Mouse (Mus musculus) olfactory bulb, adult 2 months (tissue): ENCODE data around the gene Plekhg6. TPM values are rescaled to one million over a fixed set of nuclear protein-coding genes. Genes with fewer than 3 reads are reported as not detected.

ENCODE experiments used
- H3K27ac ChIP-seq: fragments of 200-500 bp; 2 replicates; pipeline ENCODE4 v1.5.1; 2012; ENCODE audit warnings: low read depth, low read length; ENCODE audit not compliant: insufficient read depth
- H3K4me1 ChIP-seq: fragments of 200-500 bp; 2 replicates; pipeline ENCODE4 v1.6.1; 2012; ENCODE audit warnings: low read length; ENCODE audit not compliant: control insufficient read depth, insufficient read depth
- H3K4me3 ChIP-seq: fragments of 200-500 bp; 2 replicates; pipeline ENCODE4 v1.5.1; 2012; ENCODE audit warnings: mild to moderate bottlenecking, low read depth, low read length, moderate library complexity; ENCODE audit not compliant: insufficient read depth
- CTCF ChIP-seq: fragments of 200-500 bp; IDR thresholded peaks from 2 replicates; pipeline ENCODE4 v1.5.1; 2012; ENCODE audit warnings: low read depth, mild to moderate bottlenecking, low read length, moderate library complexity; ENCODE audit not compliant: insufficient read depth
- POLR2A ChIP-seq: fragments of 200-500 bp; IDR thresholded peaks from 2 replicates; pipeline ENCODE4 v1.6.1; 2012; ENCODE audit warnings: mild to moderate bottlenecking, low read depth, low read length, moderate library complexity; ENCODE audit not compliant: insufficient read depth
- WGBS: fragments of 180-500 bp; shearing (Covaris S2); methylation state at CpG from one replicate; pipeline ENCODE4 v1.1.7; 2018; 5-methylcytosine and 5-hydroxymethylcytosine counted together
- polyA plus RNA-seq: library from polyadenylated mRNA; stranded (reverse); fragments of >200 nt; gene quantifications from 2 replicates; pipeline ENCODE4 v1.2.4, GENCODE M21; 2012; ENCODE audit warnings: low replicate concordance; ENCODE audit not compliant: missing spikeins, insufficient read depth, insufficient read length

The Plekhg6 gene
- polyA plus RNA-seq, 1 experiment = not detected

DNA sequence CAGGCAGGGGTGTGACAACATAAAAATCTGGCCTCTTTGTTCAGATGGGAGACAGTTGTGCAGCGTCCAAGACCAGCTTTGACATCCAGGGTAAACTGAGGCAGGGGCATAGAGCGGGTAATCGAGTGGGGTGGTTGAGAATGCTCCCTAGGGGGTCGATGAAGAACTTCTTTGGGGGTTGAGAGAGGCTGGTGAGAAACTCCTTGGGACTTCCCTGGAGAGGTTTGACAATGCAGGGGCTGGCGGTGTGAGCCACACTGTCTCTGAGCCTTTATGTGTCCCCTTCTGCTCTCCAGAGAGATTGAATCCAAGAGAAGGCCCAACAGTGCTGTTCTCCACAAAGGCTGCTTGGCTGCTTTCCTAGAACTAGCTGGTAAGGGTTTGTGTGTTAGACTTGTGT, 9.3 kb upstream of the Plekhg6 start:
- 80% methylated on average over 5 of the region's 5 CpGs for WGBS
- TF ChIP-seq CTCF = no peak
- TF ChIP-seq POLR2A = no peak
- Histone ChIP-seq H3K27ac (no peak overlapping the region), H3K4me1 (no peaks in the 10 kb centered on the region), H3K4me3 (no peak overlapping the region)

DNA sequence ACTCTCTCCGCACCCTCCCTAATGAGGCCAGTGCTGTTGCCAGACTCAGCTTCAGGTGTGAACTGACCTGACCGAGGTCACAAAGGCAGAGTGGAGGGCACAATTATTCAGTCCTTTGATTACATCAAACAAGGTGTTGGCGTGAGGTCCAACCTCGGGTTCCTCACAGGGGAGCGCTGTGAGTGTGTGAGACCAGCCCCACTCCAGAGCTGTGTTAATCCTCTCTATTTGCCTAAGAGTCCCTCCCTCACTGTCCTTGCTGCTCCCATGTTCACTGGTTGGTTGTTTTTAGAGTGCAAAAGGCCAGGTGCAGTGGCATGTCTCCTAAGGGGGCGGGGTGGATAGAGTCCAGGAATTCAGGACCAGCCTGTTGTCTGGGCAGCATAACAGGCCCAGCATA, 5.5 kb upstream of the Plekhg6 start:
- H3K27ac ChIP-seq = no peak overlapping the region
- no peak overlapping the region for H3K4me3 ChIP-seq
- TF ChIP-seq CTCF (no peak), POLR2A (no peak)
- H3K4me1 ChIP-seq = no peaks in the 10 kb centered on the region
- 87% methylated on average over 6 of the region's 6 CpGs for WGBS

DNA sequence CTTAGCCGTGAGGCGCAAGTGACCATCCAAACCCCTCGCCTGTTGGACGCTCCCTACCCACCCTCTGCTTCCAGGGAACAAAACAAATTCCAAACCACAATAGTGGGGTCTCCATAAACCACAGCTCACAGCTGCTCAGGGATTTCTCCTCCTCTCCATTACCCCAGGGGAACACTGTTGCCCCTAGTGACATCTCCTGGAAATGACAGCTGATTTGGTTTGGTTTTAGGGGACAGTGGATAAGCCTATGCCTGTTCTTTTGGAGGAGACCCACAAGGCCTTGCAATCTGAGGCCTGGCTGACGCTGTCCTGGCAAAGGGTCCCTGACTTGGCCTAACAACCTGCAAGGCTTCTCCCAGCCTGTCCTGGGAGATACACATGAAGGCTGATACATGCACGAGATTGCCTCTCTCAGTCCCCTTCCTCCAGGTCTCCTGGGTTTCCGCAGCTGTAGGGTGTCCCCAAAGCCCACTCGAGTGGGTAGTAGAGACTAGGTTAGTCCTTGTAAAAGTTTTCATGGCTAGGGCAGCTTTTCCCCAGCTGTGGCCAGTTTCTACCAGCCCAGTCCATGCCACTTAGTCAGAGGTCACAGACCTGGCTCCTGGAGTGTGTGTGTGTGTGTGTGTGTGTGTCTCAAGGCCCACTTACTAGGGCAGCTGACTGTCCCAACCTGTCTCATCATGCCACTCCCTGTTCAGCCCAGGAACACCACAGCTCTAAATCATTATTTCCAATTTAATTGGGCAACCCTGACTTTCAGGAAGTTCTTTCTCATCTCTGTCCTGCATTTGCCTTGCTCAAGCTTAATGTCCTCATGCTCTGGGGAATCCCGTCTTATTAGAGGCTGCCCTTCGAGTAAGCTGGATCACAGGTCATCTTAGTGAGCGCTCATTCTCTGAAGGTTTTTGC, 4.7 kb upstream of the Plekhg6 start:
- no peak overlapping the region for H3K27ac ChIP-seq
- peaks cover 8% of the 10 kb centered on the region for H3K4me1 ChIP-seq
- 76% methylated on average over 11 of the region's 11 CpGs for WGBS
- no peak overlapping the region for H3K4me3 ChIP-seq
- no peak for TF ChIP-seq POLR2A
- no peak for TF ChIP-seq CTCF

DNA sequence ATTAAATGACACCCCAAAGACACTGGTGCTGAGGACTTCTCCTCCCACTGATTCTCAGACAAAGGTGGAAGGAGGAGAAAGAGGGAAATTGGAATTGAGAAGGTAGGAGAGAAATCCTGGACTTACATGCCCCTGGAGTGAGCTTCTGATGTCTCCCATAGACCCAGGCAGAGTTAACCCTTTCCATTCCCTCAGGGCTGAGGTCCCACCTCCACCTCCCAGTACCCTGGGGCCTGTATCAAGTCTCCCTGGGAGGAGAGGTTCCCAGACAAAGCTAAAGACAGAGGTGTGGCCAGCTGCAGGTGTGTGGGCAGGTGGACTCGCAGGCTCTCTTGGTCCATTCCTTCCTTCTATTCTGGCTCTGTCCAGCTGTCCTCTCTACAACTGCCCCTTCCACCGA, 1.4 kb upstream of the Plekhg6 start:
- Histone ChIP-seq H3K4me3 (no peak overlapping the region), H3K4me1 (peaks cover 19% of the 10 kb centered on the region), H3K27ac (no peak overlapping the region)
- TF ChIP-seq POLR2A (no peak), CTCF (no peak)
- 70% methylated on average over 2 of the region's 2 CpGs for WGBS

DNA sequence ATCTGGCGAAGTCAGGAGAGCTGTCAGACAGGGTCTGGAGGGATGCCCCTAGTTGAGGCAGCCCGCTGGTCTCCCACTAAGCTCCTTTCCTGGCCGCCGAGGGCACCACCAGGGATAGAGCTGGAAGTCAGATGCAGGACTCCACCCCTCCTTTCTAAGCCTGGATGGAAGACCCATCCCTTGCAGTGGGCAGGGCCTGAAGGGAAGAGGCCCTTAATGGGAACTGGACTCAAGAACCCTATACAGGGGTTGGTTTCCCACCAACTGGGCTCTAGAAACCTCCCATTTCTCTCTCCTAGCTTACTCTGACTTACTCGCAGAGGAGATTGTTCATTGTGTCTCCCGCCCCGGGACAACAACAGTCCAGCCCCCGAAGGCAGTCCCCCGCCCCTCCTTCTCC, 812 bp downstream of the Plekhg6 start:
- H3K4me1 ChIP-seq = peaks cover 19% of the 10 kb centered on the region
- WGBS = 16% methylated on average over 9 of the region's 9 CpGs
- TF ChIP-seq POLR2A (no peak), CTCF (no peak)
- H3K27ac ChIP-seq = no peak overlapping the region
- H3K4me3 ChIP-seq = no peak overlapping the region

DNA sequence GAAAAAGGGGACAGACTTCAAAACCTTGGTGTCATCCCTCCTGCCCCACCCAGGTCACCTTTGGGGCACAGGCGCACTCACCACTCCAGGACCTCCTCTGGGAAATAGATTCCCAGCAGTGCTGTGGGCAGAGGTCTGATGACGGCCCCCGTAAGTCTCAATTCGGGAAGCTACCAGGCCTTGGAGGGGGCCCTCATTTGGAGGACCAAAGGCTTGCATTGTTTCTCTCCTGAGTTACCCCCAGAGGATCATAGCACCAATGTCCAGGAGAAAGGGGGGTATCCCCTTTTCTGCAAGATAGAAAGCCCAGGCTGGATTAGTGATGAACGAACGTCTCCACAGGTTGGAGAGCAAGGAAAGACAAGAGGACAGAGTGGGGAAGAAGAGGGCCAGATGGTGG, 2.0 kb downstream of the Plekhg6 start:
- no peak overlapping the region for H3K4me3 ChIP-seq
- 53% methylated on average over 6 of the region's 6 CpGs for WGBS
- TF ChIP-seq POLR2A = no peak
- TF ChIP-seq CTCF = no peak
- H3K27ac ChIP-seq = no peak overlapping the region
- peaks cover 19% of the 10 kb centered on the region for H3K4me1 ChIP-seq

DNA sequence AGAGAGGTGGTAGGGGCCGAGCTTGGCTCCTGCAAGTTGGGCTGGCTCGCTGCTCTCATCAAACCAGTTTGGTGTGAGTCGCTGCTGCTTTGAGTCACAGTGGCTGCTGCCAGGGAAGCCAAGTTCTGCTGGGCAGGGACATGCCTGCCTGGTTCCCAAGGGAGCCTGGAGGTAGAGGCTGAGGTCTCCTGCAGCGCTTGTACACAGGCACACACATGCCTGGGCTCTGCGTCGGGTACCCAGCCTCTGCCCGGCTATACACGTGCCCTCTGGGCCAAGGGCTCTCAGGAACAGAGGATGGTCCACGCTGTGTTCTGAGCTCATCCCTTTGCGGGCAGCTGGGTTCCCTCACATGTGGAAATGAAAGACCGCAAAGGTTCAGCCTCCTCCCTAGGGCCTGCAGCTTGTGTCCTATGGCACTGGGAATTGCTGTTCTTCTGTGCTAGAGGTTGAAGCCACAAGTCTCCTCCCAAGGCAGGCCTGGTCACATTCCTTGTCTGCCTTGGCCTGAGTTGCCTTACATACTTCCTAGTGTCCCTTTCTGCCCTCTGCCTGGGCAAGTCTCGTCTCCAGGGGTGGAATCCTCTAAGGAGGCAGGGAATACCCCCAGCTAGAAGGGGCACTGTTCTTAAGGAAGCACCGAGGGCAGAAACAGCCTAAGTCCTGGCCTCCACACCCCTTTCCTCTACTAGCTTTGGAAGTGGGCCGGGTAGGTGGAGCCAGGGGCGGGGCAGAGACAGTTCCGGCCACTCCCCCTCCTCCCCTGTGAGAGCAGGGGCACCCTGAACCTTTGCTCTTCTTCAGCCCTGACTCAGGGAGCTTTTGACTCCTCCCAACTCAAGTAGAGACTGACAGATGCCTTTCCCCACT, 2.8 kb downstream of the Plekhg6 start:
- H3K4me3 ChIP-seq = no peak overlapping the region
- no peak for TF ChIP-seq CTCF
- no peak for TF ChIP-seq POLR2A
- H3K4me1 ChIP-seq = peaks cover 19% of the 10 kb centered on the region
- 56% methylated on average over 16 of the region's 16 CpGs for WGBS
- no peak overlapping the region for H3K27ac ChIP-seq

DNA sequence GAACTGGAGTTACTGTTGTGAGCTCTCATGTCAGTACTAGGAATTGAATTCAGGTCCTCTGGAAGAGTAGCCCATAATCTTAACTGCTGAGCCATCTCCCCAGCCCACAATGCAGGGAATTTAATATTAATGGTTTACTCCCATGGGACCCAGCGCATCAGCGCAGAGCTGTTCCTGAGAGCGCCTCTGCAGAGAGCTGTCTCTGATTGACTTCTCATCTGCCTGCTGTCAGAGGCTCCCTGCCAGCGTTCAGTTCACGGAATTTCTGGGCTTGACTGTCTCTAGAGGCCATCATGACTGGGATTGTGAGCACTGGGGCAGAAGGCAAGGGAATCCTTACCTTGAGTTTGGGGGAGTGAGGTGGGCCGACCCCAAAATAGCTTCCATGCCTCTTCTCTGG, 3.6 kb downstream of the Plekhg6 start:
- no peak overlapping the region for H3K27ac ChIP-seq
- WGBS = 75% methylated on average over 6 of the region's 6 CpGs
- H3K4me1 ChIP-seq = peaks cover 19% of the 10 kb centered on the region
- H3K4me3 ChIP-seq = no peak overlapping the region
- TF ChIP-seq POLR2A (no peak), CTCF (no peak)

DNA sequence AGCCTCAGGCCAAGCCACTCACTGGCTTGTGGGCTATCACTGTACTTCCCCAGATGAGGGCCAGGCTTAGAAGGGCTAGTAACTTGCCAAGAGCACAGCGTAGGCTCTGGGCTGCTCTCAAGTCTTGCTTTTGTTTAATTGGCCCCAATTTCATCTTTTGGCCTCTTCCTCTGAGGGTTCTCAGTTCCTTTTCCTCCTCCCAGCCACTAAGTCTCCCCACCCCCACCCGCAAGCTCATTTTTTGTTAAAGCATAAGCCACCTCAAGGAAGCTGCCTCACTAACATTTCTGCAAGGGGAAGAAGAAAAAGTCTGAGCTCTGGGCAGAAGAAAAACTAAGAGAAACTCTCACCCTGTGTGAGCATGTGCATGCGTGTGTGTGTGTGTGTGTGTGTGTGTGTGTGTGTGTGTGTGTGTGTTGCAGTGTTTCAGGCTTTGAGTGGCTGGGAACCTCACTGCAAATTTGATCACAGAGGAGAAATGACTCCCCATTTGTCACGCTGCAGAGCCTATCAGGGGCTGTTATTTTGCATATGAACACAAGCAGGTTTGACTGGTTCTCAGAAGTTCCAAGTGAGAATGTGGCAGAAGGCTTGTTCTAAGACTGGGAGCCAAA, 12.7 kb downstream of the Plekhg6 start:
- WGBS = 53% methylated on average over 4 of the region's 4 CpGs
- H3K4me3 ChIP-seq = no peak overlapping the region

More for the DNA sequence above, 12.7 kb downstream of the Plekhg6 start:
- Histone ChIP-seq H3K4me1 (peaks cover 14% of the 10 kb centered on the region), H3K27ac (no peak overlapping the region)
- TF ChIP-seq POLR2A (no peak), CTCF (no peak)
